Mouse (Mus musculus) lung, embryonic 15.5 days (tissue): ENCODE data around the gene Srp54b. TPM values are rescaled to one million over a fixed set of nuclear protein-coding genes. Genes with fewer than 3 reads are reported as not detected.
"Not testable (repeated sequence)": the region's sequence is repeated elsewhere in the genome, so short reads cannot be mapped to it uniquely, and the experiment has no call there.

ENCODE experiments used
- ATAC-seq: fragments of 200-750 bp; cut with Nextera tagmentation; 2 replicates; pipeline ENCODE4 v1.8.0; 2017; ENCODE audit warnings: moderate number of reproducible peaks, borderline replicate concordance; ENCODE audit not compliant: low FRiP score, low TSS enrichment; ENCODE audit errors: extremely low read depth
- H3K27ac ChIP-seq: fragments of 300-500 bp; sonication (generic); 2 replicates; pipeline ENCODE4 v1.5.1; 2015; ENCODE audit warnings: moderate library complexity, mild to moderate bottlenecking, inconsistent platforms
- H3K27me3 ChIP-seq: fragments of 300-500 bp; sonication (generic); 2 replicates; pipeline ENCODE4 v1.6.1; 2015; ENCODE audit warnings: inconsistent platforms
- H3K36me3 ChIP-seq: fragments of 300-500 bp; sonication (generic); 2 replicates; pipeline ENCODE4 v1.6.1; 2015; ENCODE audit warnings: inconsistent platforms
- H3K4me1 ChIP-seq: fragments of 300-500 bp; sonication (generic); 2 replicates; pipeline ENCODE4 v1.6.1; 2015; ENCODE audit warnings: inconsistent platforms
- H3K4me2 ChIP-seq: fragments of 300-500 bp; sonication (generic); 2 replicates; pipeline ENCODE4 v1.6.1; 2015; ENCODE audit warnings: inconsistent platforms, mild to moderate bottlenecking, moderate library complexity
- H3K4me3 ChIP-seq: fragments of 300-500 bp; sonication (generic); 2 replicates; pipeline ENCODE4 v1.5.1; 2015; ENCODE audit warnings: mild to moderate bottlenecking, inconsistent platforms
- H3K9ac ChIP-seq: fragments of 300-500 bp; sonication (generic); 2 replicates; pipeline ENCODE4 v1.6.1; 2015; ENCODE audit warnings: inconsistent platforms
- H3K9me3 ChIP-seq: fragments of 300-500 bp; sonication (generic); 2 replicates; pipeline ENCODE4 v1.6.1; 2016; ENCODE audit warnings: inconsistent platforms
- WGBS: fragments of 180-500 bp; shearing (Covaris S2); methylation state at CpG from one replicate; pipeline ENCODE4 v1.1.7; 2015; 5-methylcytosine and 5-hydroxymethylcytosine counted together
- polyA plus RNA-seq: library from polyadenylated mRNA; unstranded; fragments of >200 nt; fragmentation: Nextera tagmentation; extraction: Ambion mirVana; gene quantifications from 2 replicates; pipeline ENCODE4 v1.2.1, GENCODE M21; 2015

Srp54b gene
- polyA plus RNA-seq: 52.3 and 59.3 TPM in 2 replicates

- peak within 1 kb of the TSS; percentile 30 for H3K4me3 ChIP-seq
- H3K9ac ChIP-seq, H3K9me3 ChIP-seq, H3K27ac ChIP-seq, H3K27me3 ChIP-seq, H3K36me3 ChIP-seq, H3K4me1 ChIP-seq, H3K4me2 ChIP-seq: not testable (repeated sequence)
- peak; percentile 98 for ATAC-seq
- WGBS: no CpG with 5 or more reads among the region's 57 CpGs
Observed at GRCm38 (mm10) chr12:55154559-55155448, at the start of gene Srp54b. Gene Srp54b, plus strand, starts transcription at chr12:55155104.

GRCm38 (mm10) chr12:55112616-55113015, 42.3 kb upstream of the Srp54b start:
- H3K9ac ChIP-seq, H3K27ac ChIP-seq, H3K4me3 ChIP-seq, H3K36me3 ChIP-seq, H3K27me3 ChIP-seq, ATAC-seq, H3K4me2 ChIP-seq, H3K9me3 ChIP-seq, H3K4me1 ChIP-seq: not testable (repeated sequence)
- no CpG with 5 or more reads among the region's 7 CpGs for WGBS

- not testable (repeated sequence) for H3K4me2 ChIP-seq, H3K27ac ChIP-seq, H3K4me1 ChIP-seq, H3K9ac ChIP-seq, H3K9me3 ChIP-seq, H3K27me3 ChIP-seq, H3K4me3 ChIP-seq, H3K36me3 ChIP-seq
- WGBS: no CpG with 5 or more reads among the region's 40 CpGs
- ATAC-seq: peak; percentile 99
Observed at GRCm38 (mm10) chr12:55124242-55124641, 30.7 kb upstream of the Srp54b start, which contains the start of gene Fam177a. Gene Fam177a, plus strand, starts transcription at chr12:55124469.

- H3K27me3 ChIP-seq, H3K9me3 ChIP-seq, H3K4me2 ChIP-seq, H3K4me1 ChIP-seq, H3K27ac ChIP-seq, H3K4me3 ChIP-seq, H3K9ac ChIP-seq, H3K36me3 ChIP-seq: not testable (repeated sequence)
- no CpG with 5 or more reads among the region's 18 CpGs for WGBS
- ATAC-seq: peak; percentile 60
Observed at GRCm38 (mm10) chr12:55124731-55125130, 30.2 kb upstream of the Srp54b start.

GRCm38 (mm10) chr12:55135540-55135939, 19.4 kb upstream of the Srp54b start:
- not testable (repeated sequence) for H3K4me2 ChIP-seq, ATAC-seq, H3K36me3 ChIP-seq, H3K27ac ChIP-seq, H3K4me1 ChIP-seq, H3K9me3 ChIP-seq, H3K9ac ChIP-seq, H3K27me3 ChIP-seq, H3K4me3 ChIP-seq
- WGBS: no CpG with 5 or more reads among the region's 6 CpGs

GRCm38 (mm10) chr12:55137859-55138258, 17.0 kb upstream of the Srp54b start:
- not testable (repeated sequence) for H3K27me3 ChIP-seq, H3K4me3 ChIP-seq, H3K9ac ChIP-seq, ATAC-seq, H3K36me3 ChIP-seq, H3K9me3 ChIP-seq, H3K4me1 ChIP-seq, H3K4me2 ChIP-seq, H3K27ac ChIP-seq
- WGBS: no CpG with 5 or more reads among the region's 6 CpGs

GRCm38 (mm10) chr12:55155449-55155783, 512 bp downstream of the Srp54b start:
- H3K4me2 ChIP-seq, H3K4me1 ChIP-seq, H3K27ac ChIP-seq, H3K9me3 ChIP-seq, H3K36me3 ChIP-seq, H3K27me3 ChIP-seq, H3K9ac ChIP-seq: not testable (repeated sequence)
- H3K4me3 ChIP-seq: peak overlapping the region; percentile 30
- WGBS: under 1% methylated on average over 12 of the region's 24 CpGs
- peak; percentile 53 for ATAC-seq

GRCm38 (mm10) chr12:55167034-55167557, 12.2 kb downstream of the Srp54b start:
- not testable (repeated sequence) for H3K27ac ChIP-seq, H3K4me2 ChIP-seq, H3K36me3 ChIP-seq, H3K4me3 ChIP-seq, H3K27me3 ChIP-seq, H3K9me3 ChIP-seq, ATAC-seq, H3K9ac ChIP-seq, H3K4me1 ChIP-seq
- WGBS: no CpG with 5 or more reads among the region's 7 CpGs

GRCm38 (mm10) chr12:55187686-55188085, 32.8 kb downstream of the Srp54b start:
- not testable (repeated sequence) for H3K27ac ChIP-seq, H3K27me3 ChIP-seq, H3K9me3 ChIP-seq, H3K9ac ChIP-seq, ATAC-seq, H3K36me3 ChIP-seq, H3K4me2 ChIP-seq, H3K4me3 ChIP-seq, H3K4me1 ChIP-seq
- no CpG with 5 or more reads among the region's 8 CpGs for WGBS

GRCm38 (mm10) chr12:55189127-55189526, 34.2 kb downstream of the Srp54b start:
- H3K9ac ChIP-seq, ATAC-seq, H3K4me3 ChIP-seq, H3K27ac ChIP-seq, H3K36me3 ChIP-seq, H3K4me2 ChIP-seq, H3K27me3 ChIP-seq, H3K9me3 ChIP-seq, H3K4me1 ChIP-seq: not testable (repeated sequence)
- no CpG with 5 or more reads among the region's 5 CpGs for WGBS

GRCm38 (mm10) chr12:55199306-55199705, 44.4 kb downstream of the Srp54b start, which contains the start of gene 1700047I17Rik2:
Gene 1700047I17Rik2, plus strand, starts transcription at chr12:55199592.
- not testable (repeated sequence) for H3K9ac ChIP-seq, H3K9me3 ChIP-seq, H3K27me3 ChIP-seq, H3K27ac ChIP-seq, H3K4me1 ChIP-seq, H3K4me2 ChIP-seq, H3K4me3 ChIP-seq, H3K36me3 ChIP-seq
- no CpG with 5 or more reads among the region's 40 CpGs for WGBS
- ATAC-seq: peak; percentile 98

GRCm38 (mm10) chr12:55199799-55200198, 44.9 kb downstream of the Srp54b start:
- H3K4me1 ChIP-seq, H3K4me3 ChIP-seq, H3K4me2 ChIP-seq, H3K27ac ChIP-seq, H3K9me3 ChIP-seq, H3K27me3 ChIP-seq, H3K9ac ChIP-seq, H3K36me3 ChIP-seq: not testable (repeated sequence)
- WGBS: no CpG with 5 or more reads among the region's 18 CpGs
- ATAC-seq: peak; percentile 67
